Mouse (Mus musculus): ENCODE measurements at regions not wholly inside any gene's neighbourhood (a gene's known extent, or its start where the extent isn't known, plus 50 kb on each side); places are given as distances from the start of the nearest gene placed in this dataset.

GRCm38 (mm10) chr2:108813040-108813566 lies 467.4 kb upstream of the Kif18a start:
- no peak for TF ChIP-seq CTCF (IDR thresholded peaks at IDR 0.05)
- no peak for TF ChIP-seq EP300 (IDR thresholded peaks at IDR 0.05; ENCODE audit: insufficient read depth, low read depth, low read length)
- no peak for TF ChIP-seq POLR2A (IDR thresholded peaks at IDR 0.05; ENCODE audit: insufficient read depth, low read depth, low read length)

Measured in heart, adult 2 months (tissue).